In genomic region chr7:109510799-109511198, GRCm38 (mm10) we compare ENCODE assay signal across 34 mouse cellular contexts. TPM values are rescaled to one million over a fixed set of nuclear protein-coding genes. Genes with fewer than 3 reads are reported as not detected.
DNase-seq lines count a peak whose midpoint lies in the region; ATAC-seq and TF ChIP-seq lines count a peak whose summit lies in the region.
"Had no signal": no experiment of that assay in that cellular context is flagged by ENCODE, and none has a peak within 500 bp of the region (broad histone marks: within the 10 kb centered on the region; RNA-seq: fewer than 3 reads in every experiment).

No protein-coding gene starts in this region.

- H3K36me3 ChIP-seq in G1E (replicated peaks) = no peaks in the 10 kb centered on the region
- H3K36me3 ChIP-seq in liver, embryonic 15.5 days (replicated peaks) = no peaks in the 10 kb centered on the region
- no peaks in the 10 kb centered on the region for H3K36me3 ChIP-seq in forebrain, embryonic 15.5 days
- H3K36me3 ChIP-seq: embryonic facial prominence, embryonic 13.5 days; forebrain, embryonic 10.5 days; hindbrain, embryonic 12.5 days; intestine, embryonic 15.5 days; limb, embryonic 13.5 days; neural tube, embryonic 12.5 days had no signal

- H3K9me3 ChIP-seq in G1E (replicated peaks) = no peaks in the 10 kb centered on the region
- H3K9me3 ChIP-seq in liver, embryonic 15.5 days (replicated peaks) = no peaks in the 10 kb centered on the region
- H3K9me3 ChIP-seq in forebrain, embryonic 15.5 days = no peaks in the 10 kb centered on the region
- H3K9me3 ChIP-seq: embryonic facial prominence, embryonic 13.5 days; forebrain, embryonic 10.5 days; hindbrain, embryonic 12.5 days; intestine, embryonic 15.5 days; limb, embryonic 13.5 days; neural tube, embryonic 12.5 days had no signal

- no peaks in the 10 kb centered on the region; the same call in 1 of the 2 replicates for H3K27me3 ChIP-seq in G1E (ENCODE audit: insufficient read depth, low read length)
- H3K27me3 ChIP-seq in liver, embryonic 15.5 days = peaks cover 5% of the 10 kb centered on the region; the same call in 1 of the 2 replicates
- H3K27me3 ChIP-seq in forebrain, embryonic 15.5 days = no peaks in the 10 kb centered on the region
- H3K27me3 ChIP-seq: CH12.LX; hindbrain, embryonic 12.5 days; intestine, embryonic 15.5 days; limb, embryonic 13.5 days; neural tube, embryonic 12.5 days had no signal

- DNase-seq in kidney, adult 8-10 months = peak; percentile 19 to 46
- DNase-seq in kidney, postnatal 10 days = no peak
- DNase-seq in G1E (ENCODE audit: low spot score) (no peak), MN1 (ENCODE audit: low spot score) (peak; percentile 18)
- no peak for DNase-seq in left cerebral cortex, adult 9 months (ENCODE audit: low spot score in 2 of 2)
- DNase-seq in spleen, postnatal 10 days (ENCODE audit: low spot score in 2 of 2) = no peak
- DNase-seq: adrenal gland, adult 8-10 months; B cell, adult 2 months; cerebellum, adult 8-10 months; cerebellum, postnatal 25 days; gastrocnemius, adult 2 months; gastrocnemius, postnatal 36 days; heart, adult 18-20 months; heart, postnatal 36 days; lung, adult 18-20 months; lung, postnatal 14 days; right cerebral cortex, adult 18-20 months; right cerebral cortex, postnatal 4 days had no signal

- no peak overlapping the region for H3K9ac ChIP-seq in liver, embryonic 15.5 days
- H3K9ac ChIP-seq in forebrain, embryonic 15.5 days (replicated peaks) = no peak overlapping the region
- H3K9ac ChIP-seq: embryonic facial prominence, embryonic 13.5 days; hindbrain, embryonic 12.5 days; intestine, embryonic 15.5 days; limb, embryonic 13.5 days; neural tube, embryonic 12.5 days had no signal

- no peak for TF ChIP-seq CTCF in G1E (IDR thresholded peaks at IDR 0.05; ENCODE audit: low read depth, low read length)

- no peak overlapping the region for H3K27ac ChIP-seq in liver, embryonic 15.5 days (replicated peaks)
- no peak overlapping the region for H3K27ac ChIP-seq in forebrain, embryonic 15.5 days (replicated peaks)
- H3K27ac ChIP-seq: embryonic facial prominence, embryonic 13.5 days; forebrain, embryonic 10.5 days; gastrocnemius, adult 2 months; hindbrain, embryonic 12.5 days; hindbrain, postnatal 0 days; intestine, embryonic 15.5 days; layer of hippocampus, adult 2 months; left cerebral cortex, adult 2 months; limb, embryonic 13.5 days; neural tube, embryonic 12.5 days had no signal

- no peak overlapping the region for H3K4me2 ChIP-seq in liver, embryonic 15.5 days
- H3K4me2 ChIP-seq in forebrain, embryonic 15.5 days (replicated peaks) = no peak overlapping the region
- H3K4me2 ChIP-seq: embryonic facial prominence, embryonic 13.5 days; heart, embryonic 11.5 days; hindbrain, embryonic 12.5 days; intestine, embryonic 15.5 days; limb, embryonic 13.5 days; midbrain, embryonic 11.5 days; neural tube, embryonic 12.5 days had no signal

- WGBS in liver, embryonic 15.5 days (ENCODE audit: insufficient replicate concordance) = 16% methylated on average over 2 of the region's 2 CpGs
- WGBS in forebrain, embryonic 15.5 days = 64% methylated on average over 2 of the region's 2 CpGs

- H3K4me1 ChIP-seq in G1E (ENCODE audit: insufficient read depth, low read depth, low read length) = peaks cover 56% of the 10 kb centered on the region
- peaks cover 25% of the 10 kb centered on the region for H3K4me1 ChIP-seq in liver, embryonic 15.5 days (replicated peaks)
- peaks cover 12% of the 10 kb centered on the region for H3K4me1 ChIP-seq in forebrain, embryonic 15.5 days
- H3K4me1 ChIP-seq: embryonic facial prominence, embryonic 13.5 days; intestine, embryonic 15.5 days had no signal

- peak overlapping the region; percentile 3; the same call in 1 of the 2 replicates for H3K4me3 ChIP-seq in G1E (ENCODE audit: low read depth, low read length)
- H3K4me3 ChIP-seq in liver, embryonic 15.5 days (replicated peaks) = no peak overlapping the region
- no peak overlapping the region for H3K4me3 ChIP-seq in forebrain, embryonic 15.5 days
- H3K4me3 ChIP-seq: embryonic facial prominence, embryonic 13.5 days; forebrain, embryonic 10.5 days; gastrocnemius, adult 2 months; hindbrain, embryonic 12.5 days; intestine, embryonic 15.5 days; layer of hippocampus, adult 2 months; left cerebral cortex, adult 2 months; limb, embryonic 13.5 days; neural tube, embryonic 12.5 days had no signal

- ATAC-seq in G1E (ENCODE audit: extremely low read depth, insufficient number of reproducible peaks, low FRiP score, poor library complexity, severe bottlenecking) = peak; percentile 72
- peak; percentile 38 for ATAC-seq in liver, embryonic 15.5 days (ENCODE audit: insufficient read depth)
- no peak for ATAC-seq in forebrain, embryonic 15.5 days (replicated peaks)
- ATAC-seq: forebrain, embryonic 16.5 days; hindbrain, postnatal 0 days; intestine, embryonic 15.5 days; midbrain, embryonic 16.5 days had no signal

RNA-seq across cellular contexts. Expression of gene Trim66, which starts 2.9 kb away (rescaled TPM):
- total RNA-seq in G1E (2014; fragmentation: Nextera tagmentation) (not detected in 2 replicates), G1E (2017) (0.17 and 0.49 TPM in 2 replicates)
- 0.02 TPM in 1 of 2 replicates, not detected in the other for polyA plus RNA-seq in G1E (2012)
- polyA plus RNA-seq in liver, embryonic 15.5 days (2015; fragmentation: Nextera tagmentation; extraction: Ambion mirVana) = not detected in 2 replicates
- 0.23 and 0.25 TPM in 2 replicates for polyA plus RNA-seq in forebrain, embryonic 15.5 days (2015; fragmentation: Nextera tagmentation; extraction: Ambion mirVana)

RNA-seq across cellular contexts. Expression of gene Rpl27a, which starts 8.1 kb away (rescaled TPM):
- 402 and 444 TPM in 2 replicates for total RNA-seq in G1E (2014; fragmentation: Nextera tagmentation)
- 833 and 1,086 TPM in 2 replicates for total RNA-seq in G1E (2017)
- 9,138 and 9,366 TPM in 2 replicates for polyA plus RNA-seq in G1E (2012)
- 58.5 and 71.9 TPM in 2 replicates for polyA plus RNA-seq in liver, embryonic 15.5 days (2015; fragmentation: Nextera tagmentation; extraction: Ambion mirVana)
- polyA plus RNA-seq in forebrain, embryonic 15.5 days (2015; fragmentation: Nextera tagmentation; extraction: Ambion mirVana) = 83.3 and 86.3 TPM in 2 replicates

Comparison
In these comparisons a context has a peak if more than half of its experiments do, and no peak if none do; other contexts are left out.
1. DNase-seq: peak in kidney, adult 8-10 months (2 of 2) and MN1 (single experiment); none in kidney, postnatal 10 days (single experiment), G1E (single experiment), left cerebral cortex, adult 9 months (0 of 2) and spleen, postnatal 10 days (0 of 2).
2. RNA of gene Rpl27a, which starts 8.1 kb away (polyA plus RNA-seq): 9,138 to 9,366 TPM in G1E; 83.3 to 86.3 TPM in forebrain, embryonic 15.5 days and 58.5 to 71.9 TPM in liver, embryonic 15.5 days; every median in the first group is over 100 times any median in the second.